Mouse (Mus musculus) small intestine, adult 2 months (tissue): ENCODE results near the gene Setd7.

Experiments used
- CTCF ChIP-seq: fragments of 200-500 bp; IDR thresholded peaks from 2 replicates; pipeline ENCODE4 v1.5.1; 2012; ENCODE audit warnings: low read depth, mild to moderate bottlenecking, control low read depth, inconsistent platforms, low read length, moderate library complexity, mixed read lengths; ENCODE audit not compliant: insufficient replicate concordance, insufficient read length; ENCODE audit errors: extremely low read depth
- POLR2A ChIP-seq: fragments of 200-500 bp; IDR thresholded peaks from 2 replicates; pipeline ENCODE4 v1.6.1; 2012; ENCODE audit warnings: low read depth, mild to moderate bottlenecking, control low read depth, inconsistent platforms, low read length, moderate library complexity

- TF ChIP-seq CTCF (no peak), POLR2A (peak; percentile 85)
Measured at GRCm38 (mm10) chr3:51483741-51484359, 76.8 kb downstream of the Setd7 start, which contains the start of gene Rab33b.
